Mouse (Mus musculus) heart, embryonic 14.5 days (tissue): ENCODE data around the gene Epsti1. TPM values are rescaled to one million over a fixed set of nuclear protein-coding genes. Genes with fewer than 3 reads are reported as not detected.

ENCODE experiments used
- ATAC-seq: fragments of 200-750 bp; cut with Nextera tagmentation; 2 replicates; pipeline ENCODE4 v1.8.0; 2017; ENCODE audit warnings: low read depth, moderate TSS enrichment; ENCODE audit not compliant: insufficient number of reproducible peaks, insufficient read depth, low FRiP score
- H3K27ac ChIP-seq, 2 experiments: fragments of 200-500 bp in 1 of 2; fragments of 300-500 bp in 1 of 2; sonication (generic) in 1 of 2; replicated peaks in 1 of 2; 2 replicates each; pipeline ENCODE4 v1.5.1; 2012 to 2014; ENCODE audit warnings: low read depth in 2 of 2, low read length in 2 of 2, control low read depth in 1 of 2, mild to moderate bottlenecking in 1 of 2, mixed read lengths in 1 of 2; ENCODE audit not compliant: control insufficient read depth in 1 of 2, insufficient read depth in 1 of 2
- H3K27me3 ChIP-seq: fragments of 300-500 bp; sonication (generic); 2 replicates; pipeline ENCODE4 v1.6.1; 2014; ENCODE audit warnings: mild to moderate bottlenecking, low read length, control low read depth; ENCODE audit not compliant: control insufficient read depth, insufficient read depth
- H3K36me3 ChIP-seq: fragments of 300-500 bp; sonication (generic); 2 replicates; pipeline ENCODE4 v1.6.1; 2014; ENCODE audit warnings: mild to moderate bottlenecking, control low read depth, low read length, mixed read lengths; ENCODE audit not compliant: control insufficient read depth, insufficient read depth
- H3K4me1 ChIP-seq, 2 experiments: fragments of 200-500 bp in 1 of 2; fragments of 300-500 bp in 1 of 2; sonication (generic) in 1 of 2; 2 replicates each; pipeline ENCODE4 v1.6.1; 2012 to 2014; ENCODE audit warnings: low read length in 2 of 2, control low read depth in 1 of 2, mixed read lengths in 1 of 2; ENCODE audit not compliant: control insufficient read depth in 2 of 2, insufficient read depth in 2 of 2
- H3K4me2 ChIP-seq: fragments of 300-500 bp; sonication (generic); 2 replicates; pipeline ENCODE4 v1.6.1; 2014; ENCODE audit warnings: mild to moderate bottlenecking, low read length
- H3K4me3 ChIP-seq, 2 experiments: fragments of 200-500 bp in 1 of 2; fragments of 300-500 bp in 1 of 2; sonication (generic) in 1 of 2; 2 replicates each; pipeline ENCODE4 v1.5.1; 2012 to 2014; ENCODE audit warnings: low read length in 2 of 2, mild to moderate bottlenecking in 2 of 2, control low read depth in 1 of 2, low read depth in 1 of 2, moderate library complexity in 1 of 2; ENCODE audit not compliant: control insufficient read depth in 1 of 2, insufficient read depth in 1 of 2
- H3K9ac ChIP-seq: fragments of 300-500 bp; sonication (generic); 2 replicates; pipeline ENCODE4 v1.6.1; 2014; ENCODE audit warnings: mild to moderate bottlenecking, low read length
- H3K9me3 ChIP-seq: fragments of 300-500 bp; sonication (generic); 2 replicates; pipeline ENCODE4 v1.6.1; 2016; ENCODE audit warnings: low read length, control low read depth; ENCODE audit not compliant: control insufficient read depth
- WGBS: fragments of 180-500 bp; shearing (Covaris S2); extraction: QIAGEN DNeasy Blood & Tissue Kit; methylation state at CpG from one replicate; pipeline ENCODE4 v1.1.7; 2014; 5-methylcytosine and 5-hydroxymethylcytosine counted together
- polyA plus RNA-seq: library from polyadenylated mRNA; unstranded; fragments of >200 nt; fragmentation: Nextera tagmentation; extraction: Ambion mirVana; gene quantifications from 2 replicates; pipeline ENCODE4 v1.2.1, GENCODE M21; 2014

Gene Epsti1
- polyA plus RNA-seq, 1 experiment from 2014 or later = 0.86 TPM

DNA sequence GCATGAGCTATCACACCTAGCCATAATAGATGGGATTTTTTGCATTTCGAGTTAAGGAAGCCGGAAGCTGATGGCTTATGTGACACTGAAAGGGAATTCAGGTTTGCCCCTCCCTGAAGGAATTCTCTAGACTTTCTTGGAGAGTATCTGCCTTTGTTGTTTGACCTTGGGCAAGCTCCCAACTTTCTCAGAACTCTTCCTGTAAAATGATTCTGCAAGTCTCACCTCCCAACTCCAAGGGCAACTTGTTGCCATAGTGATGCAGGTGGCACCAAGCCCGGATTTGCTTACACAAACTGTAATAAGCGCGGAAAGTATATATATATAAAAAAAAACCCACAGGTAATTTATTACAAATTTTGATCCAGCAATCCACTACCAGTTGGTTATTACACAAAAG, 29.2 kb downstream of the Epsti1 start:
- Histone ChIP-seq H3K9me3 (no peaks in the 10 kb centered on the region), H3K4me3 (no peak overlapping the region), H3K4me2 (no peak overlapping the region), H3K36me3 (no peaks in the 10 kb centered on the region), H3K9ac (no peak overlapping the region), H3K27ac (no peak overlapping the region), H3K4me1 (peaks cover 11 to 24% of the 10 kb centered on the region in 2 experiments), H3K27me3 (no peaks in the 10 kb centered on the region)
- WGBS = 83% methylated on average over 5 of the region's 5 CpGs
- ATAC-seq = no peak

DNA sequence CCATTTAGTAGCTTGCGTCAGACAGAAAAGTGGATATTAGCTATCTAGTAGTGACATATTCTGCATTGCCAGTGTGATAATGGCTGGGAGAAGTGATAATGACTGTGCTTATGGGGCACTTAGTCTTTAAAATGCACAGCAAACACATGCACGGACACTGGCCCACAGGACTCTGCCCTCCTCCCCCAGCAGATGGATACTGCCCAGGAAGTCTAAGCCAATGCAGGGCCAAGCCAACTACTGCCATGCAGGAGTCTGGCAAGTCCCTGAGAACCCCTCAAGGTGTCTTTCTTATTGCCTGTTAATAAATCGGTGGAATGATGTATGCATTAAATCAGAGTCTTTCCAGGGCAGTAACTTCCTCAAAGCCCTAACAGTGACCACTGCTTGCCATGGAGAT, 30.4 kb downstream of the Epsti1 start:
- WGBS = 71% methylated on average over 3 of the region's 3 CpGs
- Histone ChIP-seq H3K27ac (no peak overlapping the region), H3K4me1 (peaks cover 8 to 24% of the 10 kb centered on the region in 2 experiments), H3K27me3 (no peaks in the 10 kb centered on the region), H3K4me3 (no peak overlapping the region), H3K9ac (no peak overlapping the region), H3K4me2 (no peak overlapping the region), H3K9me3 (no peaks in the 10 kb centered on the region), H3K36me3 (no peaks in the 10 kb centered on the region)
- no peak for ATAC-seq

- H3K9me3 ChIP-seq = no peaks in the 10 kb centered on the region
- no peak overlapping the region for H3K9ac ChIP-seq
- H3K4me1 ChIP-seq = peaks cover 0 to 6% of the 10 kb centered on the region in 2 experiments; a peak in 2 of 4 replicates
- no peak for ATAC-seq
- no peaks in the 10 kb centered on the region for H3K36me3 ChIP-seq
- 98% methylated on average over 1 of the region's 1 CpGs for WGBS
- no peak overlapping the region for H3K27ac ChIP-seq
- no peak overlapping the region for H3K4me2 ChIP-seq
- no peaks in the 10 kb centered on the region for H3K27me3 ChIP-seq
- no peak overlapping the region for H3K4me3 ChIP-seq
Measured at GRCm38 (mm10) chr14:77941105-77941504, 37.1 kb downstream of the Epsti1 start.

DNA sequence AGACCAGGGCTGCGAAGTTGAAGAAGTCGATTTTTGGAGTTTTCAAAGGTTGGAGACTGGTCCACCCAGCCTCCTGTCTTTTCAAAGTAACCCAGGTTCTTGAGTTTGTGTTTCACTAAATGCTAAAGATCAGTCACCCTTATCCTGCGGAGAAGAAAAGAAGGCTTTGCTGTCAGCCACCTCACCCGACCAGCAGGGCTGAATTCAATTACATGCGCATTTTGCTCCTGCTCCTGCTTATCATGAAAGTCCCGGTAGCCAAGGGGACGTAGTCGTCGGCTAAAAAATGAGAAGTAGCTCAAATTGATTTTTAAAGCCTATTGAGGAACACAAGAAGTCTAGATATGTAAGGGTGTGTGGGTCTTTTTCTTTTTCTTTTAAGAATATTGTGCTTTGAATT, 38.2 kb downstream of the Epsti1 start:
- H3K36me3 ChIP-seq = no peaks in the 10 kb centered on the region
- H3K4me1 ChIP-seq = peaks cover 0 to 6% of the 10 kb centered on the region in 2 experiments; a peak in 2 of 4 replicates
- ATAC-seq = no peak
- no peak overlapping the region for H3K27ac ChIP-seq
- H3K4me3 ChIP-seq = no peak overlapping the region
- no peak overlapping the region for H3K4me2 ChIP-seq
- H3K9ac ChIP-seq = no peak overlapping the region
- H3K9me3 ChIP-seq = no peaks in the 10 kb centered on the region
- no peaks in the 10 kb centered on the region for H3K27me3 ChIP-seq
- WGBS = 47% methylated on average over 9 of the region's 9 CpGs

DNA sequence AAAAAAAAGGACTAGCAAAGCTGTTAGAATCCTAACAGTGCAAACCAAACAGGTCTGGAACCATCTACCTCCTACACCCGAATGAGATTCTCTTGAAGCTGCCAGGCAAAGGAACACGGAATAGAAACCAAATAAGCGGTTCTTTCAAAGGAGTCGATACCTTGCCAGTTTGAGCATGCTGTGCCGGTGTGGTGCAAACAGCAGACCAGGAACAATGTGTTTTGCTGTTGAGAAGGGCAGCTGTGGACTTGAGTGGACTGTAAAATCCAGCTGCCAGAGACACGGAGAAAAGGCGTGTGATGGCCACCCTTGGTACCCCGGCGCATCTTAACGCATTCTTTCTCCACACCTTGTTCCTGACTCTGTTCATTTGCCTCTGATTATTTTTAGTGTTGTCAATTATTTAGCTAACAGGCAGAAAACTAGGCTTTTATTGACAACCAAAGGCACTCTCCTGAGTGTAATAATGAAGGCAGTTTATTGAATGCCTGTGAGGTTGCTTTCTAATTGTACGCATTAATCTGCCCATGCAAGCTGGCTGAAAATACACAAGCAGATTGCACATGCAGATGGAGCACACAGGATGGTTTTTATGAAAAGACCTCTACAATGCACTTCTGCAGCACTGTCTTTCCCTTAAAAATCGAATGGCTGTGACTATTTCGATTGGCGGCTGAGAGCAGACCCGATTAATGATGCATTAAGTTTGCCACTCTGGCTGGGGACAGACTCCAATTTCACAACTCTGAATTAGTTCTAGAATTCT, 38.9 kb downstream of the Epsti1 start:
- no peak overlapping the region for H3K9ac ChIP-seq
- ATAC-seq = no peak
- no peaks in the 10 kb centered on the region for H3K36me3 ChIP-seq
- H3K9me3 ChIP-seq = no peaks in the 10 kb centered on the region
- H3K4me2 ChIP-seq = no peak overlapping the region
- 83% methylated on average over 15 of the region's 15 CpGs for WGBS
- H3K27me3 ChIP-seq = no peaks in the 10 kb centered on the region
- no peak overlapping the region for H3K4me3 ChIP-seq
- no peak overlapping the region for H3K27ac ChIP-seq
- no peaks in the 10 kb centered on the region for H3K4me1 ChIP-seq

GRCm38 (mm10) chr14:77961741-77962140, 57.7 kb downstream of the Epsti1 start:
- no peak for ATAC-seq
- H3K36me3 ChIP-seq = no peaks in the 10 kb centered on the region
- 70% methylated on average over 6 of the region's 6 CpGs for WGBS
- no peak overlapping the region for H3K4me3 ChIP-seq
- no peak overlapping the region for H3K9ac ChIP-seq
- H3K4me2 ChIP-seq = no peak overlapping the region
- H3K4me1 ChIP-seq = 0 out of 4 replicates have a peak, but pooled peaks cover 0 to 2% of the 10 kb centered on the region in 2 experiments
- no peak overlapping the region for H3K27ac ChIP-seq
- H3K9me3 ChIP-seq = no peaks in the 10 kb centered on the region
- no peaks in the 10 kb centered on the region for H3K27me3 ChIP-seq

- Histone ChIP-seq H3K36me3 (no peaks in the 10 kb centered on the region), H3K9ac (no peak overlapping the region), H3K9me3 (no peaks in the 10 kb centered on the region), H3K27me3 (no peaks in the 10 kb centered on the region), H3K27ac (no peak overlapping the region), H3K4me1 (0 out of 4 replicates have a peak, but pooled peaks cover 0 to 2% of the 10 kb centered on the region in 2 experiments), H3K4me2 (no peak overlapping the region), H3K4me3 (no peak overlapping the region)
- no peak for ATAC-seq
- WGBS = 25% methylated on average over 7 of the region's 7 CpGs
Measured at GRCm38 (mm10) chr14:77963525-77963924, 59.5 kb downstream of the Epsti1 start.

GRCm38 (mm10) chr14:77971355-77971754, 67.3 kb downstream of the Epsti1 start:
- Histone ChIP-seq H3K4me3 (no peak overlapping the region), H3K4me1 (no peaks in the 10 kb centered on the region), H3K27ac (no peak overlapping the region), H3K9ac (no peak overlapping the region), H3K9me3 (no peaks in the 10 kb centered on the region), H3K36me3 (no peaks in the 10 kb centered on the region), H3K27me3 (no peaks in the 10 kb centered on the region), H3K4me2 (no peak overlapping the region)
- 88% methylated on average over 4 of the region's 4 CpGs for WGBS
- no peak for ATAC-seq
